Mouse (Mus musculus) kidney, adult 11 months (tissue): ENCODE measurements around the gene Acoxl.
A peak's percentile ranks its signal among the peaks of the same experiment; 100 is the strongest.

Experiments used
- DNase-seq: peaks from one replicate; pipeline ENCODE4 v3.0.0; 2022

Gene Acoxl

GRCm38 (mm10) chr2:128152845-128153550, 314.3 kb downstream of the Acoxl start:
- DNase-seq: no peak

GRCm38 (mm10) chr2:128153551-128153910, 314.9 kb downstream of the Acoxl start:
- DNase-seq: no peak

- DNase-seq: no peak
These were observed 316.9 kb downstream of the Acoxl start for GRCm38 (mm10) chr2:128155412-128156066.

GRCm38 (mm10) chr2:128156067-128156462, 317.4 kb downstream of the Acoxl start:
- no peak for DNase-seq

GRCm38 (mm10) chr2:128156557-128157412, 318.1 kb downstream of the Acoxl start:
- no peak for DNase-seq

GRCm38 (mm10) chr2:128158734-128159410, 320.2 kb downstream of the Acoxl start:
- DNase-seq: no peak

- no peak for DNase-seq
These were observed 321.0 kb downstream of the Acoxl start for GRCm38 (mm10) chr2:128159619-128160125.

- DNase-seq: no peak
These were observed 324.5 kb downstream of the Acoxl start for GRCm38 (mm10) chr2:128163177-128163576.

GRCm38 (mm10) chr2:128166623-128167423, 328.1 kb downstream of the Acoxl start:
- peak; percentile 51 for DNase-seq

- DNase-seq: no peak
These were observed 329.3 kb downstream of the Acoxl start for GRCm38 (mm10) chr2:128167930-128168329.

- DNase-seq: no peak
These were observed 330.8 kb downstream of the Acoxl start for GRCm38 (mm10) chr2:128169486-128169885.

GRCm38 (mm10) chr2:128169972-128170371, 331.3 kb downstream of the Acoxl start:
- no peak for DNase-seq

- no peak for DNase-seq
These were observed 331.9 kb downstream of the Acoxl start for GRCm38 (mm10) chr2:128170614-128171013.

GRCm38 (mm10) chr2:128172266-128172665, 333.6 kb downstream of the Acoxl start:
- no peak for DNase-seq
